Mouse (Mus musculus) CD8-positive naive resting alpha-beta T cell, adult 2 months (primary cell): Measurements from ENCODE around the gene Ypel1.

Experiments
- DNase-seq, 2 experiments: peaks; one replicate each; pipeline ENCODE4 v3.0.0; 2022; ENCODE audit warnings: low read depth in 2 of 2, low spot score in 2 of 2

Gene Ypel1

GRCm38 (mm10) chr16:17069511-17070443, at the start of gene Ypel1:
Ypel1 (plus strand) TSS chr16:17069696.
- DNase-seq, result peak; percentile 36 to 62

GRCm38 (mm10) chr16:17024469-17025148, 44.9 kb upstream of the Ypel1 start:
- DNase-seq, result no peak

GRCm38 (mm10) chr16:17029971-17030695, 39.4 kb upstream of the Ypel1 start:
- no peak for DNase-seq

- DNase-seq, result no peak
Measured at GRCm38 (mm10) chr16:17033754-17034153, 35.7 kb upstream of the Ypel1 start.

GRCm38 (mm10) chr16:17040716-17041115, 28.8 kb upstream of the Ypel1 start:
- DNase-seq, result no peak

- DNase-seq, result no peak
Measured at GRCm38 (mm10) chr16:17041417-17041816, 28.1 kb upstream of the Ypel1 start.

GRCm38 (mm10) chr16:17044320-17044719, 25.2 kb upstream of the Ypel1 start:
- no peak for DNase-seq

- DNase-seq, result no peak
Measured at GRCm38 (mm10) chr16:17045287-17045686, 24.2 kb upstream of the Ypel1 start.

- no peak for DNase-seq
Measured at GRCm38 (mm10) chr16:17049886-17050285, 19.6 kb upstream of the Ypel1 start.

- DNase-seq, result no peak
Measured at GRCm38 (mm10) chr16:17052087-17052486, 17.4 kb upstream of the Ypel1 start.

GRCm38 (mm10) chr16:17053903-17054302, 15.6 kb upstream of the Ypel1 start:
- DNase-seq, result no peak

GRCm38 (mm10) chr16:17055584-17055983, 13.9 kb upstream of the Ypel1 start:
- DNase-seq, result no peak

GRCm38 (mm10) chr16:17062338-17062737, 7.2 kb upstream of the Ypel1 start:
- DNase-seq, result no peak

GRCm38 (mm10) chr16:17067552-17067951, 1.9 kb upstream of the Ypel1 start:
- no peak for DNase-seq

- no peak for DNase-seq
Measured at GRCm38 (mm10) chr16:17070716-17071115, 1.2 kb downstream of the Ypel1 start.

GRCm38 (mm10) chr16:17073000-17073399, 3.5 kb downstream of the Ypel1 start:
- no peak for DNase-seq

- DNase-seq, result no peak
Measured at GRCm38 (mm10) chr16:17076301-17076700, 6.8 kb downstream of the Ypel1 start.

GRCm38 (mm10) chr16:17076869-17077268, 7.4 kb downstream of the Ypel1 start:
- DNase-seq, result no peak

- DNase-seq, result no peak
Measured at GRCm38 (mm10) chr16:17078101-17078500, 8.6 kb downstream of the Ypel1 start.

- DNase-seq, result no peak
Measured at GRCm38 (mm10) chr16:17082121-17082792, 12.8 kb downstream of the Ypel1 start.

GRCm38 (mm10) chr16:17085636-17086035, 16.1 kb downstream of the Ypel1 start:
- DNase-seq, result no peak
